Mouse (Mus musculus): ENCODE results near the gene Fam45a. TPM values are rescaled to one million over a fixed set of nuclear protein-coding genes. Genes with fewer than 3 reads are reported as not detected.

Fam45a gene
- polyA plus RNA-seq, 1 experiment from 2014 or later = 44.6 TPM

Small RNAs within 50 kb of the gene (microRNA-seq; reads per million reads assigned to microRNA genes)
- not detected for gene mmu-mir-3084-1 (ENCODE audit: borderline number of aligned reads)

Other genes with a start within 250 kb of the Fam45a start
- 19.8 and 21.8 TPM in 2 replicates for gene Cacul1, start 230.6 kb upstream of the Fam45a start, polyA plus RNA-seq (2015; fragmentation: Nextera tagmentation; extraction: Ambion mirVana)
- gene Nanos1, start 55.6 kb upstream of the Fam45a start, polyA plus RNA-seq (2015; fragmentation: Nextera tagmentation; extraction: Ambion mirVana) = 1.7 and 2.1 TPM in 2 replicates
- 131 and 138 TPM in 2 replicates for gene Eif3a, start 20.9 kb upstream of the Fam45a start, polyA plus RNA-seq (2015; fragmentation: Nextera tagmentation; extraction: Ambion mirVana)
- 7.5 and 9.2 TPM in 2 replicates for gene Sfxn4, start 49.9 kb downstream of the Fam45a start, polyA plus RNA-seq (2015; fragmentation: Nextera tagmentation; extraction: Ambion mirVana)
- 92.5 and 95.7 TPM in 2 replicates for gene Prdx3, start 63.0 kb downstream of the Fam45a start, polyA plus RNA-seq (2015; fragmentation: Nextera tagmentation; extraction: Ambion mirVana)
- 2.1 and 2.8 TPM in 2 replicates for gene Grk5, start 78.2 kb downstream of the Fam45a start, polyA plus RNA-seq (2015; fragmentation: Nextera tagmentation; extraction: Ambion mirVana)

Measured in embryonic facial prominence, embryonic 15.5 days (tissue).